Mouse (Mus musculus) CH12.LX (cell line): ENCODE measurements around the gene Nfkbia. TPM values are rescaled to one million over a fixed set of nuclear protein-coding genes. Genes with fewer than 3 reads are reported as not detected.

Experiments
- DNase-seq: peaks from one replicate; pipeline ENCODE4 v3.0.0-alpha.2; 2013; ENCODE audit errors: extremely low read depth
- H3K27ac ChIP-seq: 2 replicates; pipeline ENCODE4 v1.5.1; 2012; ENCODE audit warnings: low read depth, mild to moderate bottlenecking, control low read depth, moderate library complexity; ENCODE audit not compliant: insufficient read depth
- H3K27me3 ChIP-seq: replicated peaks from 2 replicates; pipeline ENCODE3; 2012; ENCODE audit warnings: inconsistent platforms
- H3K36me3 ChIP-seq, 2 experiments: replicated peaks in 1 of 2; 2 replicates each; pipeline versions ENCODE3 to v1.6.1; 2012; ENCODE audit warnings: inconsistent platforms in 1 of 2, low read length in 1 of 2, mild to moderate bottlenecking in 1 of 2, mixed read lengths in 1 of 2, moderate library complexity in 1 of 2; ENCODE audit not compliant: control insufficient read depth in 1 of 2, insufficient read depth in 1 of 2
- H3K4me1 ChIP-seq, 2 experiments: 2 replicates each; pipeline ENCODE4 v1.6.1; 2012; ENCODE audit warnings: inconsistent platforms in 1 of 2, moderate library complexity in 1 of 2; ENCODE audit not compliant: insufficient read depth in 2 of 2, control insufficient read depth in 1 of 2
- H3K4me2 ChIP-seq: 2 replicates; pipeline ENCODE4 v1.6.1; 2012; ENCODE audit warnings: low read depth, mild to moderate bottlenecking, control low read depth; ENCODE audit not compliant: poor library complexity, insufficient read depth, severe bottlenecking
- H3K4me3 ChIP-seq, 3 experiments: fragments of 150-350 bp in 1 of 3; sonication (generic) in 1 of 3; replicated peaks in 1 of 3; 2 replicates each; pipeline versions ENCODE3 to v1.5.1; 2011 to 2012; ENCODE audit warnings: low read depth in 2 of 3, low read length in 2 of 3, mild to moderate bottlenecking in 2 of 3, moderate library complexity in 2 of 3, control low read depth in 1 of 3, improper control_type of control experiment in 1 of 3, inconsistent platforms in 1 of 3, mixed read lengths in 1 of 3; ENCODE audit not compliant: poor library complexity in 1 of 3
- H3K79me2 ChIP-seq: replicated peaks from 2 replicates; pipeline ENCODE4 v1.6.1; 2012; ENCODE audit warnings: mild to moderate bottlenecking, moderate library complexity; ENCODE audit not compliant: control insufficient read depth, poor library complexity, insufficient read depth, severe bottlenecking; ENCODE audit errors: extremely low read depth
- H3K9ac ChIP-seq: 2 replicates; pipeline ENCODE4 v1.6.1; 2012; ENCODE audit warnings: low read depth, mild to moderate bottlenecking, control low read depth, moderate library complexity; ENCODE audit not compliant: insufficient read depth
- H3K9me3 ChIP-seq: replicated peaks from 2 replicates; pipeline ENCODE3; 2012; ENCODE audit warnings: low read length, inconsistent platforms, mixed read lengths
- BHLHE40 ChIP-seq: IDR thresholded peaks from 2 replicates; pipeline ENCODE4 v1.6.1; 2011; ENCODE audit warnings: mild to moderate bottlenecking, low read depth, low read length, improper control_type of control experiment
- CHD1 ChIP-seq: IDR thresholded peaks from 2 replicates; pipeline ENCODE4 v1.6.1; 2012; ENCODE audit warnings: low read depth, low read length, improper control_type of control experiment, inconsistent platforms
- CHD2 ChIP-seq: IDR thresholded peaks from 2 replicates; pipeline ENCODE4 v1.6.1; 2011; ENCODE audit warnings: low read length, improper control_type of control experiment
- CTCF ChIP-seq, 2 experiments: IDR thresholded peaks in 1 of 2; conservative IDR thresholded peaks in 1 of 2; 2 replicates each; pipeline ENCODE4 v1.5.1; 2011 to 2012; ENCODE audit warnings: low read depth in 2 of 2, low read length in 2 of 2, improper control_type of control experiment in 1 of 2, inconsistent platforms in 1 of 2, mild to moderate bottlenecking in 1 of 2, moderate library complexity in 1 of 2
- E2F4 ChIP-seq: IDR thresholded peaks from 2 replicates; pipeline ENCODE4 v1.6.1; 2011; ENCODE audit warnings: low read depth, low read length, improper control_type of control experiment; ENCODE audit not compliant: insufficient replicate concordance
- ELF1 ChIP-seq: IDR thresholded peaks from 2 replicates; pipeline ENCODE4 v1.6.1; 2014; ENCODE audit warnings: low read depth, mild to moderate bottlenecking, inconsistent platforms, low read length, improper control_type of control experiment
- EP300 ChIP-seq: IDR thresholded peaks from 2 replicates; pipeline ENCODE4 v1.6.1; 2011; ENCODE audit warnings: low read length, improper control_type of control experiment
- HCFC1 ChIP-seq: IDR thresholded peaks from 2 replicates; pipeline ENCODE4 v1.6.1; 2012; ENCODE audit warnings: low read depth, mild to moderate bottlenecking, inconsistent platforms, low read length, improper control_type of control experiment
- JUND ChIP-seq: conservative IDR thresholded peaks from 2 replicates; pipeline ENCODE4 v1.6.1; 2011; ENCODE audit warnings: low read depth, low read length, improper control_type of control experiment
- MAZ ChIP-seq: IDR thresholded peaks from 2 replicates; pipeline ENCODE4 v1.6.1; 2012; ENCODE audit warnings: low read depth, mild to moderate bottlenecking, inconsistent platforms, low read length, improper control_type of control experiment, moderate library complexity
- MXI1 ChIP-seq: IDR thresholded peaks from 2 replicates; pipeline ENCODE4 v1.6.1; 2011; ENCODE audit warnings: mild to moderate bottlenecking, low read depth, low read length, improper control_type of control experiment
- MYC ChIP-seq: IDR thresholded peaks from 2 replicates; pipeline ENCODE4 v1.6.1; 2011; ENCODE audit warnings: low read depth, mild to moderate bottlenecking, improper control_type of control experiment, low read length
- NELFE ChIP-seq: IDR thresholded peaks from 2 replicates; pipeline ENCODE4 v1.6.1; 2011; ENCODE audit warnings: low read depth, low read length, improper control_type of control experiment
- PAX5 ChIP-seq: IDR thresholded peaks from 2 replicates; pipeline ENCODE4 v1.6.1; 2012; ENCODE audit warnings: low read length, inconsistent platforms, mixed read lengths
- TBP ChIP-seq: conservative IDR thresholded peaks from 2 replicates; pipeline ENCODE4 v1.6.1; 2011; ENCODE audit warnings: low read depth, low read length, improper control_type of control experiment
- TCF12 ChIP-seq: IDR thresholded peaks from 2 replicates; pipeline ENCODE4 v1.6.1; 2014; ENCODE audit warnings: low read depth, mild to moderate bottlenecking, inconsistent platforms, low read length, improper control_type of control experiment
- USF2 ChIP-seq: conservative IDR thresholded peaks from 2 replicates; pipeline ENCODE4 v1.6.1; 2011; ENCODE audit warnings: low read depth, low read length, improper control_type of control experiment
- ZMIZ1 ChIP-seq: IDR thresholded peaks from 2 replicates; pipeline ENCODE4 v1.6.1; 2012; ENCODE audit warnings: low read depth, mild to moderate bottlenecking, inconsistent platforms, low read length, improper control_type of control experiment
- dilution Hi-C: fragments of 300-500 bp; cut with MboI; formaldehyde crosslinking; loops from 2 replicates; pipeline ENCODE4 v1.14.3; 2020; ENCODE audit warnings: low sequenced_read_pairs; ENCODE audit not compliant: extremely low pct_unique_long_range_greater_than_20kb, extremely low pct_ligation_motif_present
- in situ Hi-C: fragments of 300-500 bp; cut with MboI; formaldehyde crosslinking; loops from 3 replicates; pipeline ENCODE4 v1.14.3; 2019; ENCODE audit warnings: low sequenced_read_pairs, low pct_ligation_motif_present, low pct_unique_long_range_greater_than_20kb, mixed read lengths
- polyA plus RNA-seq: library from polyadenylated mRNA; unstranded; fragments of >175 nt; gene quantifications from 2 replicates; pipeline ENCODE4 v1.2.1, GENCODE M21; 2012; ENCODE audit warnings: low read depth; ENCODE audit not compliant: insufficient read length
- total RNA-seq, 2 experiments: library from RNA; depleted of rRNA; stranded (reverse); fragments of 300-350 nt in 1 of 2; fragments of >200 nt in 1 of 2; gene quantifications; 2 replicates each; pipeline ENCODE4 v1.2.3; 2012 to 2014

Gene Nfkbia
- total and polyA plus RNA-seq, 3 experiments, result 143 to 702 (median 178) TPM

DNA sequence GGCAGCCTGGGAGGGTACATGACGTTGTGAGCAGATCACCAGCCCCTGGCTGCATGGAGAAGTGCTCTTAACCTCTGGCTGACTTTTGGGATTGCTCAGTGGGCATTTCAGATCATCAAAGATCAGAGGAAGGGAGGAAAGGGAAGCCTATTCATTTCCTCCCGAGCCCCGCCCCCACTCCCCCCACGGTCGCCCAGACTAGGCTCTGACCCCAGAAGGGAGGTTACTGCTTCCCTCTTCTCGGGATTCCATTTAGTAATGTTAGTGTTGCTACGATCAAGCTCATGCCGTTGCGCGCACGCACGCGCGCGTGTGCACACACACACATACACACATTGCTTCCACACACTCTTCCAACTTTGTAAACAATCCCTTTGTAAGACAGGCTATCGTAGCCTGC lies 42.0 kb downstream of the Nfkbia start:
- peak overlapping the region; percentile 13; the same call in 1 of the 2 replicates for H3K27ac ChIP-seq
- no peaks in the 10 kb centered on the region for H3K27me3 ChIP-seq
- in situ Hi-C loops (no loop called here), dilution Hi-C loops (no loop called here)
- H3K4me3 ChIP-seq, result peak overlapping the region in 1 of 3 experiments; percentile 9
- no peaks in the 10 kb centered on the region for H3K9me3 ChIP-seq
- H3K4me2 ChIP-seq, result no peak overlapping the region
- H3K9ac ChIP-seq, result no peak overlapping the region
- no peaks in the 10 kb centered on the region; the same call in 1 of the 2 replicates for H3K79me2 ChIP-seq
- no peaks in the 10 kb centered on the region for H3K36me3 ChIP-seq
- no peak for TF ChIP-seq CTCF (conservative IDR thresholded peaks at IDR 0.05 in 1 of 2, IDR thresholded peaks at IDR 0.05 in 1 of 2; ENCODE audit: low read depth in 2 of 2, low read length in 2 of 2)
- 0 out of 2 replicates have a peak, but pooled peaks have one; percentile 3 for TF ChIP-seq TCF12
- no peak for TF ChIP-seq EP300
- TF ChIP-seq USF2, result no peak
- TF ChIP-seq HCFC1, result no peak
- no peak for TF ChIP-seq JUND
- no peak for TF ChIP-seq ZMIZ1
- TF ChIP-seq ELF1, result no peak
- TF ChIP-seq, all 38 proteins: peak for 1
- DNase-seq, result no peak
- peaks cover 33 to 80% of the 10 kb centered on the region in 2 experiments for H3K4me1 ChIP-seq

DNA sequence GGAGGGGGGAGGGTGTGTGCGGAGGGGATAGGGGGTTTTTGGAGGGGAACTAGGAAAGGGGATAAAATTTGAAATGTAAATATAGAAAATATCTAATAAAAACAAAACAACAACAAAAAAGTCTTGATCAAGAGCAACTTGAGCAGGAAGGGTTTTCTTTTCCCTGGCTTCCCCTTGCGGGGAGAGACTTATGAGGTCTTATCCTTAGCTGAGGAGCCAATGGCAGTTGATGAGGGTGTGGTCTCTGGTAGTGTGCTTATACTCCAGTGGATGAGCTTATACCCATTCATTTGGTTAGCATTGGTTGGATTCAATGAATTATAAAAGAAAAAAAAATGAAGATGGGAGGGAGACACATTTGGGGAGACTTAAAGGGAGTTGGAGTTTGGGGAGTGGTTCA lies 43.4 kb downstream of the Nfkbia start:
- Histone ChIP-seq H3K27ac (peak overlapping the region; percentile 99), H3K4me3 (no peak overlapping the region), H3K36me3 (no peaks in the 10 kb centered on the region), H3K79me2 (no peaks in the 10 kb centered on the region; the same call in 1 of the 2 replicates), H3K4me2 (peak overlapping the region; percentile 83; the same call in 1 of the 2 replicates), H3K9me3 (no peaks in the 10 kb centered on the region), H3K27me3 (no peaks in the 10 kb centered on the region), H3K4me1 (peaks cover 39 to 93% of the 10 kb centered on the region in 2 experiments), H3K9ac (peak overlapping the region; percentile 85; the same call in 1 of the 2 replicates)
- in situ Hi-C loops (no loop called here), dilution Hi-C loops (no loop called here)
- TF ChIP-seq E2F4, result no peak
- no peak for TF ChIP-seq PAX5
- TF ChIP-seq TBP, result 0 out of 2 replicates have a peak, but pooled peaks have one; percentile 58
- DNase-seq, result no peak

DNA sequence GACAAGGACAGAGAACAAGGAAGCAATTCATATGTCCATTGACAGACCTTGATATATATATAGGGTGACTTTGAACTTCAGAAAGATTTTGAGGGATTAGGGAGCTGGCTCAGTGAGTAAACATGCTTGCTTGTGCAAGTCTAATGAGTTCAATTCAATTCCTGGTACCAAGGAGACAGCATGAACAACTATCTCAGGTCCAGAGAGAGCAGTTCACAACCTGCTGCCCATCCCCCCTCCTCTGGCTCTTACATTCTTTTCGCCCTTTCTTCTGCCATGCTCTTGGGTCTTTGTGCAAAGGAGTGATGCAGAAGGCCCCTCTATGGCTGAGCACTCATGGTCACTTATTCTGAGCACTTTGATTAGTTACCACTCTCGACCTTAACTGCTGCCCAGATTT lies 44.0 kb downstream of the Nfkbia start:
- no peaks in the 10 kb centered on the region for H3K9me3 ChIP-seq
- peak overlapping the region; percentile 53 to 62 (median 59) for H3K4me3 ChIP-seq
- peak overlapping the region; percentile 85 for H3K9ac ChIP-seq
- peak overlapping the region; percentile 83 for H3K4me2 ChIP-seq
- peak overlapping the region; percentile 99 for H3K27ac ChIP-seq
- DNase-seq, result no peak
- H3K4me1 ChIP-seq, result peaks cover 40 to 94% of the 10 kb centered on the region in 2 experiments
- no peaks in the 10 kb centered on the region for H3K36me3 ChIP-seq
- dilution Hi-C loops (no loop called here), in situ Hi-C loops (no loop called here)
- no peak for TF ChIP-seq MXI1
- peak; percentile 32; the same call in 1 of the 2 replicates for TF ChIP-seq TCF12
- 0 out of 2 replicates have a peak, but pooled peaks have one; percentile 0 for TF ChIP-seq MAZ
- TF ChIP-seq NELFE, result no peak
- TF ChIP-seq CHD1, result peak; percentile 26; the same call in 1 of the 2 replicates
- TF ChIP-seq CHD2, result peak; percentile 78
- TF ChIP-seq BHLHE40, result 0 out of 2 replicates have a peak, but pooled peaks have one; percentile 29
- no peak for TF ChIP-seq MYC
- no peaks in the 10 kb centered on the region for H3K27me3 ChIP-seq
- no peaks in the 10 kb centered on the region; the same call in 1 of the 2 replicates for H3K79me2 ChIP-seq
